Mouse (Mus musculus): ENCODE measurements around the gene Htra3. TPM values are rescaled to one million over a fixed set of nuclear protein-coding genes. Genes with fewer than 3 reads are reported as not detected.

The Htra3 gene
- total and polyA plus RNA-seq, 2 experiments from 2014 or later = 17.2 to 49.5 TPM

DNA sequence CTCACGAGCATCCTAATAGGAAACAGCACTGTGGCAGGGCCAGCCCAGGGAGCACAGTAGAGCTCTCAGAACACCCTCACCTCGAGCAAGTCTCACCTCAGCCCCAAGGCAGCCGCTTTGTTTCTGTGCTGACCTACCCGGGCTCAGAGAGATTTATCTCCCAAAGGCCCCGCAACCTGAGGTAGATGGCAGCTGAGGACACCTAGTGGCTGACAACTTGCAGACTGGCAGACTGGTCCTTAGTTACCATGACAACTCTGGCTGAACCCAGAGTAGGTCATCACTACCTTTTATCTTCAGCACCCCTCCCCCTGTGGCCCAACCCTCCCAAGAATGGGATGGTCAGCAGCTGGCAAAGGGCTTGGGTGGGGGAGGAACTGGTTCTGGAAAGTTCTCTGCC lies 16.2 kb upstream of the Htra3 start:
- Histone ChIP-seq H3K27ac (ENCODE audit: low read depth) (no peak overlapping the region), H3K4me3 (ENCODE audit: low read depth, low read length) (no peak overlapping the region), H3K4me1 (ENCODE audit: control insufficient read depth, insufficient read depth) (peaks cover 11% of the 10 kb centered on the region), H3K9ac (replicated peaks; ENCODE audit: low read depth, low read length) (no peak overlapping the region), H3K36me3 (replicated peaks; ENCODE audit: control insufficient read depth, insufficient read depth, low read length) (peaks cover 13% of the 10 kb centered on the region; the same call in 1 of the 2 replicates), H3K9me3 (replicated peaks; ENCODE audit: control insufficient read depth, low read length) (no peaks in the 10 kb centered on the region), H3K27me3 (ENCODE audit: control insufficient read depth, insufficient read depth, low read length) (no peaks in the 10 kb centered on the region), H3K4me2 (ENCODE audit: low read depth, low read length) (no peak overlapping the region)
- DNase-seq (ENCODE audit: low spot score) = no peak
- TF ChIP-seq EP300 (IDR thresholded peaks at IDR 0.05; ENCODE audit: low read depth) (no peak), CTCF (IDR thresholded peaks at IDR 0.05; ENCODE audit: low read depth) (peak; percentile 39)
- no peak for ATAC-seq (ENCODE audit: insufficient read depth, low read depth)
- 43% methylated on average over 5 of the region's 5 CpGs for WGBS

DNA sequence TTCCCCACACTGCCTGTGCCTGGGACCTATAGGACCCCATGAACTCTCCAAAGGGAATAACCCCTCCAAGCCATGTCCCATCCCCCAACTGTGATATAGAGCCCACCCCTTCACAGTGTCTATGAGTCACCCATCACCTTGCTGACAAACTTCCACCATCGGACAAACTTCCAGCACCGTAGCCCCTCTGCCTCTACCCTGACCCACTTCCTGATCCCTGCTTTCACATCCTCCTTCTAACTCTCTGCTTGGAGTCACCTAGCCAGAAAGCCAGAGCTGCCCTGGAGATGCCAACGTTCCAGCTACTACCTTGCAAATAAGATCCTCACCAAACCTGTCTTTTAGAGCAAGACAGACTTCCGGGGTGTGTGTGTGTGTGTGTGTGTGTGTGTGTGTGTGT lies 14.1 kb upstream of the Htra3 start:
- no peak for DNase-seq (ENCODE audit: low spot score)
- H3K4me1 ChIP-seq (ENCODE audit: control insufficient read depth, insufficient read depth) = peaks cover 25% of the 10 kb centered on the region
- H3K36me3 ChIP-seq (replicated peaks; ENCODE audit: control insufficient read depth, insufficient read depth, low read length) = no peaks in the 10 kb centered on the region
- H3K9me3 ChIP-seq (replicated peaks; ENCODE audit: control insufficient read depth, low read length) = no peaks in the 10 kb centered on the region
- no peak overlapping the region for H3K4me3 ChIP-seq (ENCODE audit: low read depth, low read length)
- no peak overlapping the region for H3K4me2 ChIP-seq (ENCODE audit: low read depth, low read length)
- H3K27me3 ChIP-seq (ENCODE audit: control insufficient read depth, insufficient read depth, low read length) = no peaks in the 10 kb centered on the region
- 72% methylated on average over 4 of the region's 4 CpGs for WGBS
- no peak overlapping the region for H3K9ac ChIP-seq (replicated peaks; ENCODE audit: low read depth, low read length)
- TF ChIP-seq CTCF (IDR thresholded peaks at IDR 0.05; ENCODE audit: low read depth) (no peak), EP300 (IDR thresholded peaks at IDR 0.05; ENCODE audit: low read depth) (no peak)
- no peak overlapping the region for H3K27ac ChIP-seq (ENCODE audit: low read depth)
- ATAC-seq (ENCODE audit: insufficient read depth, low read depth) = no peak

DNA sequence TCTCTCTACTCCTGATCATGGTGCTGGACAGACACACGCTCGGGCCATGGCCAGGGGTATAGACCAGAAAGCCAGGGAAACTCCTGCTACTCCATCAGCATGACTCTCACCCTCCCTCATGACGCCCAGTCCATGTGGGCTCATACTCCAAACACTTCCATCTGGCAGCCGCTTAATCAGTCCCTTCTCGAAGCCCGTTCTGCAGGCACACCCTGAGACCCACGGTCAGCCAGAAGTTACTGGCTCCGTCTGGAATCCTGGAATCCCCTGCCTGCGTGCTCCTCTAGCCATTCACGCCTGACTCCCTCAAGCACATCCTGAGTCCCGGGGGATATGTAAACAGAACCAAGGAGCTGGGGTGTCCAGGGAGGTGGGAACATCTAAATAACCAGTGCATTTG lies 11.7 kb upstream of the Htra3 start:
- Histone ChIP-seq H3K27ac (ENCODE audit: low read depth) (no peak overlapping the region), H3K27me3 (ENCODE audit: control insufficient read depth, insufficient read depth, low read length) (no peaks in the 10 kb centered on the region), H3K4me1 (ENCODE audit: control insufficient read depth, insufficient read depth) (peaks cover 39% of the 10 kb centered on the region), H3K9ac (replicated peaks; ENCODE audit: low read depth, low read length) (no peak overlapping the region), H3K4me3 (ENCODE audit: low read depth, low read length) (no peak overlapping the region), H3K9me3 (replicated peaks; ENCODE audit: control insufficient read depth, low read length) (no peaks in the 10 kb centered on the region), H3K36me3 (replicated peaks; ENCODE audit: control insufficient read depth, insufficient read depth, low read length) (no peaks in the 10 kb centered on the region), H3K4me2 (ENCODE audit: low read depth, low read length) (no peak overlapping the region)
- ATAC-seq (ENCODE audit: insufficient read depth, low read depth) (no peak), DNase-seq (ENCODE audit: low spot score) (no peak)
- WGBS = 29% methylated on average over 11 of the region's 11 CpGs
- no peak for TF ChIP-seq CTCF (IDR thresholded peaks at IDR 0.05; ENCODE audit: low read depth)
- no peak for TF ChIP-seq EP300 (IDR thresholded peaks at IDR 0.05; ENCODE audit: low read depth)

DNA sequence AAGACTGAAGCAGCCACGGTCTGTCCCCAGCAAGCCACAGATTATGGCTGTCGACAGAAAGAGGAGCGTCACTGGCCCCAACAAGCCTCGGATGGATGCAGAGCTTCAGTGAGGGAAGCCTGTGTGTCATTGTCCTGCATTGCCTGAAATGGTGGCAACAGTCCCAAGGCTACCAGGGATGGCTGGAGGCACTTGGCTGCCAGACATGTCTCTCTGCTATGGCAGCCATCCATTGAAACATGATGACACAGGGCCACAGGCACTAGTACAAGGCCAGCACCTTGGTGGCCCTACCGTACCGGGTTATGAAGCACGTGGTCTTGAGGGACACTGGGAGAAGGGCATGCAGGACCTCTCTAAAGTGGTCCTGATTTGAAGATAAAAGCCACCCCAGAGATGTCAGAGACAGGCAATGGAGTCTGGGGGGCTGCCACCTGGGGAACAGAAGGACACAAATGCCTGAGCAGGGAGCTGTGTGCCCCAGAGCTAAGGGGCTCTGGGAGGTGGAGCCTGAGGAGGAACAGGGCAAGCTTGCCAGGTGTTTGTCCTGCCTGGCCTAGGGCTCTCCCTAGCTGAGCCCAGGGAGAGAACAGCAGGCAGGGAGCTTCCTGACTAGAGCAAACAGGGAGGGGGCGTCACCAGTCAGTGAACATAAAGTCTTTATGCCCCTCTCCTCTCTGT lies 11.0 kb upstream of the Htra3 start:
- 56% methylated on average over 8 of the region's 8 CpGs for WGBS
- H3K27me3 ChIP-seq (ENCODE audit: control insufficient read depth, insufficient read depth, low read length) = no peaks in the 10 kb centered on the region
- H3K36me3 ChIP-seq (replicated peaks; ENCODE audit: control insufficient read depth, insufficient read depth, low read length) = no peaks in the 10 kb centered on the region
- DNase-seq (ENCODE audit: low spot score) (no peak), ATAC-seq (ENCODE audit: insufficient read depth, low read depth) (no peak)
- H3K4me3 ChIP-seq (ENCODE audit: low read depth, low read length) = no peak overlapping the region
- no peak overlapping the region for H3K9ac ChIP-seq (replicated peaks; ENCODE audit: low read depth, low read length)
- H3K9me3 ChIP-seq (replicated peaks; ENCODE audit: control insufficient read depth, low read length) = no peaks in the 10 kb centered on the region
- peaks cover 39% of the 10 kb centered on the region for H3K4me1 ChIP-seq (ENCODE audit: control insufficient read depth, insufficient read depth)
- no peak overlapping the region for H3K27ac ChIP-seq (ENCODE audit: low read depth)
- H3K4me2 ChIP-seq (ENCODE audit: low read depth, low read length) = no peak overlapping the region
- no peak for TF ChIP-seq EP300 (IDR thresholded peaks at IDR 0.05; ENCODE audit: low read depth)
- no peak for TF ChIP-seq CTCF (IDR thresholded peaks at IDR 0.05; ENCODE audit: low read depth)

DNA sequence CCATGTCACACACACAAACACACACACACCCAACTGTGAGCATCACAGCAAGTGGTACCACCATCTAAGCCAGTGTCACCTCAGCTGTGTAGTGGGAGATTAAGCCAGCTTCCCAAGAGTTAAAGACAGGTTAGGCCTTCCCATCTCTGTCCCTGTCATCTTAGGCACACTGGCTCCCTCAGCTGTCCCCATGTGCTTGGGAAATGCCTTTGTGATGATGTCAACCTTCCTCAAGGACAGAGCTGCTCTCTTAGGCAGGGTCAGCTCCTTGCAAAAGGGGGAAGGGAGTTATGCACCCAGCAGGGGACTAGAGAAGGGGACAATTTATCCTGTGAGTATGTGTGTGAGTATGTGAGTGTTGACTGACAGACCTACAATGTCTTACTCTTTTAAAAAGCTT lies 9.8 kb upstream of the Htra3 start:
- Histone ChIP-seq H3K4me2 (ENCODE audit: low read depth, low read length) (no peak overlapping the region), H3K9me3 (replicated peaks; ENCODE audit: control insufficient read depth, low read length) (no peaks in the 10 kb centered on the region), H3K9ac (replicated peaks; ENCODE audit: low read depth, low read length) (no peak overlapping the region), H3K27me3 (ENCODE audit: control insufficient read depth, insufficient read depth, low read length) (no peaks in the 10 kb centered on the region), H3K4me1 (ENCODE audit: control insufficient read depth, insufficient read depth) (peaks cover 39% of the 10 kb centered on the region), H3K36me3 (replicated peaks; ENCODE audit: control insufficient read depth, insufficient read depth, low read length) (no peaks in the 10 kb centered on the region), H3K27ac (ENCODE audit: low read depth) (no peak overlapping the region), H3K4me3 (ENCODE audit: low read depth, low read length) (no peak overlapping the region)
- TF ChIP-seq EP300 (IDR thresholded peaks at IDR 0.05; ENCODE audit: low read depth) (no peak), CTCF (IDR thresholded peaks at IDR 0.05; ENCODE audit: low read depth) (no peak)
- DNase-seq (ENCODE audit: low spot score) (no peak), ATAC-seq (ENCODE audit: insufficient read depth, low read depth) (no peak)

DNA sequence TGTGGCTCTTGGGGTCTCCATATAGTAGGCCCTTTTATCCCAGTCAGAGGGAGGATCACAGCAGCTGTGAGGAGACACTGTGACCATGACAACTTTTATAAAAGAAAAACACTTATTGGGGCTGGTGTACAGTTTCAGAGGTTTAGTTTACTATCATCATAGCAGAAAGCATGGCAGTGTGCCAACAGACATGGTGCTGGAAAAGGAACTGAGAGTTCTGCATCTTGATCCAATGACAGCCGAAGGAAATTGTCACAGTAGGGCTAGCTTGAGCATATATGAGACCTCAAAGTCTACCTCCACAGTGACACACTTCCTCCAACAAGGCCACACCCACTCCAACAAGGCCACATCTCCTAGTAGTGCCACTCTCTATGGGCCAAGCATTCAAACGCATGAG lies 9.3 kb upstream of the Htra3 start:
- Histone ChIP-seq H3K4me1 (ENCODE audit: control insufficient read depth, insufficient read depth) (peaks cover 39% of the 10 kb centered on the region), H3K27ac (ENCODE audit: low read depth) (no peak overlapping the region), H3K4me3 (ENCODE audit: low read depth, low read length) (no peak overlapping the region), H3K27me3 (ENCODE audit: control insufficient read depth, insufficient read depth, low read length) (no peaks in the 10 kb centered on the region), H3K9me3 (replicated peaks; ENCODE audit: control insufficient read depth, low read length) (no peaks in the 10 kb centered on the region), H3K36me3 (replicated peaks; ENCODE audit: control insufficient read depth, insufficient read depth, low read length) (no peaks in the 10 kb centered on the region), H3K4me2 (ENCODE audit: low read depth, low read length) (no peak overlapping the region), H3K9ac (replicated peaks; ENCODE audit: low read depth, low read length) (no peak overlapping the region)
- 60% methylated on average over 2 of the region's 2 CpGs for WGBS
- DNase-seq (ENCODE audit: low spot score) = no peak
- ATAC-seq (ENCODE audit: insufficient read depth, low read depth) = no peak
- TF ChIP-seq CTCF (IDR thresholded peaks at IDR 0.05; ENCODE audit: low read depth) (no peak), EP300 (IDR thresholded peaks at IDR 0.05; ENCODE audit: low read depth) (no peak)
